Mouse (Mus musculus) left cerebral cortex, adult 2 months (tissue): Measurements from ENCODE around the gene Spc24. TPM values are rescaled to one million over a fixed set of nuclear protein-coding genes. Genes with fewer than 3 reads are reported as not detected.

Source experiments
- DNase-seq, 2 experiments: peaks; one replicate each; pipeline ENCODE4 v3.0.0; 2021 to 2022; ENCODE audit warnings: low spot score in 2 of 2, mixed read lengths in 1 of 2; ENCODE audit errors: extremely low spot score in 1 of 2
- H3K27ac ChIP-seq: fragments of 200-600 bp; 2 replicates; pipeline ENCODE4 v1.8.1; 2022
- H3K4me3 ChIP-seq: fragments of 200-600 bp; 2 replicates; pipeline ENCODE4 v1.8.1; 2022
- CTCF ChIP-seq: fragments of 200-600 bp; IDR thresholded peaks from 2 replicates; pipeline ENCODE4 v1.8.1; 2022; ENCODE audit warnings: antibody characterized with exemption, mild to moderate bottlenecking, moderate library complexity
- intact Hi-C: fragments of 180-260 bp; cut with DNase I; formaldehyde crosslinking; loops from one replicate; pipeline ENCODE4 v1.15.1; 2025
- total RNA-seq, 2 experiments: library from RNA; stranded (reverse); gene quantifications; 2 replicates each; pipeline ENCODE4 v1.2.3; 2021

Gene Spc24
- total RNA-seq, 2 experiments from 2014 or later: 1.7 to 2.4 TPM

- H3K27ac ChIP-seq: no peak overlapping the region
- TF ChIP-seq CTCF: no peak
- no peak for DNase-seq
- intact Hi-C loops: no loop called here
- no peak overlapping the region for H3K4me3 ChIP-seq
Observed at GRCm38 (mm10) chr9:21740427-21740826, 19.7 kb downstream of the Spc24 start.

DNA sequence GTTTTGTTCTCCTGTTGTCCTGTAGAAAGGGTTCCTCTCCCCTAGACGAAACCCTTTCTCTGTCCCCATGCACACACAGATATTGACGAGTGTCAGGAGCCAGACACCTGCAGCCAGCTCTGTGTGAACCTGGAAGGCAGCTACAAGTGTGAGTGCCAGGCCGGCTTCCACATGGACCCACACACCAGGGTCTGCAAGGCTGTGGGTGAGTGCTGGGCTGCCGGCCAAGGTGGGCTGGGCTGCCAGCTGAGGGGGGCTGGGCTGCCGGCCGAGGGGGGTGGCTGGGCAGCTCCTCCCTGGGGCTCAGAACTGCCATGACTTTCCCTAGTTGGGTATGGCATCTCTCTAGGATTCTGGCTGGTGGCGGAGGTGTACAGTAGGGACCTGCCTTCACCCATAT, 21.3 kb downstream of the Spc24 start:
- DNase-seq: no peak
- TF ChIP-seq CTCF: no peak
- intact Hi-C loops: no loop called here
- Histone ChIP-seq H3K27ac (no peak overlapping the region), H3K4me3 (no peak overlapping the region)

DNA sequence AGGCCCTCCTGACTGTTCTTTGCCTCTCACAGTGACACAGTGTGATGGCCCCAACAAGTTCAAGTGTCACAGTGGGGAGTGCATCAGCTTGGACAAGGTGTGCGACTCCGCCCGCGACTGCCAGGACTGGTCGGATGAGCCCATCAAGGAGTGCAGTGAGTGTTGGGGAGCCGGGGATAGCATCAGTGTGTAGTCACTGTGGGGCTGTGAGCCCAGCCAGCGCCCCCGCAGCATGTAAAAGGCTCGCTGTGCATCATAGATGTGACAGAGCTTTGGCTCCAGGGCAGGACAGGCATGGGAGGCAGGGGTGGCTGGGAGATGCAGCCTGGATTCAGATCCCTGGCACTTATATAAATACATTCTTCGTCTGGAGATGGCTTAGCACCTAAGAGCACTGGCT, 22.9 kb downstream of the Spc24 start:
- no peak overlapping the region for H3K4me3 ChIP-seq
- peak overlapping the region; percentile 7 for H3K27ac ChIP-seq
- intact Hi-C loops: no loop called here
- DNase-seq: no peak
- TF ChIP-seq CTCF: no peak

DNA sequence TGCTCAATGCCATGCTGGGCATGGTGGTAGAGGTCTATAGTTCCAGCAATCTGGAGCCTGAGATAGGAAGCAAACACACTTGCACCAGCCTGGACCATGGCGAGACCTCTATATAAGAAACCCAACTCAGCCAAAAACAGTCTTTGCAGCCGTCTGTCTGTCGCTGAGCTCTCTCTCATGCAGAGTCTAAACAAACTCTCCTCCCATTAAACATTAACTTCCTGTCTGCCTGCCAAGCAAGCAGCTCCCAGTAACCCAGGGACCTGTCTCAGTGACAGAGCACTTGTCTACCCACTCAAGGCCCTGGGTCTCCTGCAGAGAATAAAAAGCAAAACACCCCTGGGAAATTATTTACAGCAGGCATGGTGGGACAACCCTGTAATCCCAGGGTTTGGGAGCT, 23.5 kb downstream of the Spc24 start:
- no peak overlapping the region for H3K4me3 ChIP-seq
- intact Hi-C loops: no loop called here
- peak overlapping the region; percentile 7; the same call in 1 of the 2 replicates for H3K27ac ChIP-seq
- DNase-seq: no peak
- TF ChIP-seq CTCF: no peak

- intact Hi-C loops: no loop called here
- TF ChIP-seq CTCF: no peak
- no peak for DNase-seq
- no peak overlapping the region for H3K27ac ChIP-seq
- no peak overlapping the region for H3K4me3 ChIP-seq
Observed at GRCm38 (mm10) chr9:21735126-21735525, 25.0 kb downstream of the Spc24 start.

DNA sequence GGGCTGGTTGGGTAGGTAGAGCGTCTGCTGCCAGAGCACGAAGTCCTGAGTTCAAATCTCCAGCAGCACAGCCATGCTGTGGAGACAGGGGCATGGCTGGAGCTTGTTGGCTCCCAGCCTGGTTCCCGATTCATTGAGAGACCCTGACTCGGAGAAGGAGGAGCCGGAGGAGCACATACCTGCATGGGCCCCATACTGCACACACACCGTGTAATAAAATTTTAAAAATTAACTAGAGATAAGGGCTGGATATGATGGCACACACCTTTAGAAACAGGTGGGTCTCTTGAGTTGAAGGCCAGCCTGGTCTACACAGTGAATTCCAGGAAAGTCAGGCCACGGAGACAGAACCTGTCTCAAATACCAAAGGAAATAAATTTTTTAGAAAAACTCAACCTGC, 26.1 kb downstream of the Spc24 start:
- Histone ChIP-seq H3K27ac (no peak overlapping the region), H3K4me3 (no peak overlapping the region)
- TF ChIP-seq CTCF: no peak
- DNase-seq: no peak
- intact Hi-C loops: no loop called here

DNA sequence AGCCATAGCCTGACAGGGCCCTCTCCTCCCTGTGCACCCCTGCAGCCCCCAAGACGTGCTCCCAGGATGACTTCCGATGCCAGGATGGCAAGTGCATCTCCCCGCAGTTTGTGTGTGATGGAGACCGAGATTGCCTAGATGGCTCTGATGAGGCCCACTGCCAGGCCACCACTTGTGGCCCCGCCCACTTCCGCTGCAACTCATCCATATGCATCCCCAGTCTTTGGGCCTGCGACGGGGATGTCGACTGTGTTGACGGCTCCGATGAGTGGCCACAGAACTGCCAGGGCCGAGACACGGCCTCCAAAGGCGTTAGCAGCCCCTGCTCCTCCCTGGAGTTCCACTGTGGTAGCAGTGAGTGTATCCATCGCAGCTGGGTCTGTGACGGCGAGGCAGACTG, 26.7 kb downstream of the Spc24 start:
- Histone ChIP-seq H3K27ac (no peak overlapping the region), H3K4me3 (no peak overlapping the region)
- DNase-seq: no peak
- intact Hi-C loops: no loop called here
- no peak for TF ChIP-seq CTCF

DNA sequence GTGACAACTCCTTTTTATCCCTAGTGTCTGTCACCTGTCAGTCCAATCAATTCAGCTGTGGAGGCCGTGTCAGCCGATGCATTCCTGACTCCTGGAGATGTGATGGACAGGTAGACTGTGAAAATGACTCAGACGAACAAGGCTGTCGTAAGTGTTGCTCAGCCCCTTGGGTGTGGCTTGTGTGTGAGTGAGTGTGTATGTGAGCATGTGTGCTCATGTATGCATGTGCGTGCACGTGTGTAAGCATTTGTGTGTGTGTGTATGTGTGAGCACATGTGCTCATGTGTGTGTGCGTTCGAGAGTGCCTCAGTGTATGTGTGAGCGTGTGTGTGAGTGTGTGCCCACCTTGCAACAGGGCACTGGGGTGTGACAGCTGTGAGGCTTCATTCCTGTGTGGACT, 27.8 kb downstream of the Spc24 start:
- intact Hi-C loops: no loop called here
- H3K4me3 ChIP-seq: no peak overlapping the region

GRCm38 (mm10) chr9:21729264-21729663, 30.8 kb downstream of the Spc24 start:
- no peak for DNase-seq
- intact Hi-C loops: no loop called here
- TF ChIP-seq CTCF: no peak
- no peak overlapping the region for H3K4me3 ChIP-seq
- H3K27ac ChIP-seq: no peak overlapping the region

More for the DNA sequence above, 27.8 kb downstream of the Spc24 start:
- no peak for DNase-seq
- no peak overlapping the region for H3K27ac ChIP-seq
- no peak for TF ChIP-seq CTCF

GRCm38 (mm10) chr9:21728261-21728832, 31.8 kb downstream of the Spc24 start:
- no peak overlapping the region for H3K4me3 ChIP-seq
- intact Hi-C loops: no loop called here
- TF ChIP-seq CTCF: no peak
- no peak overlapping the region for H3K27ac ChIP-seq
- no peak for DNase-seq

- intact Hi-C loops: no loop called here
- DNase-seq: no peak
- Histone ChIP-seq H3K4me3 (no peak overlapping the region), H3K27ac (no peak overlapping the region)
- TF ChIP-seq CTCF: no peak
Observed at GRCm38 (mm10) chr9:21726218-21726975, 33.7 kb downstream of the Spc24 start.

DNA sequence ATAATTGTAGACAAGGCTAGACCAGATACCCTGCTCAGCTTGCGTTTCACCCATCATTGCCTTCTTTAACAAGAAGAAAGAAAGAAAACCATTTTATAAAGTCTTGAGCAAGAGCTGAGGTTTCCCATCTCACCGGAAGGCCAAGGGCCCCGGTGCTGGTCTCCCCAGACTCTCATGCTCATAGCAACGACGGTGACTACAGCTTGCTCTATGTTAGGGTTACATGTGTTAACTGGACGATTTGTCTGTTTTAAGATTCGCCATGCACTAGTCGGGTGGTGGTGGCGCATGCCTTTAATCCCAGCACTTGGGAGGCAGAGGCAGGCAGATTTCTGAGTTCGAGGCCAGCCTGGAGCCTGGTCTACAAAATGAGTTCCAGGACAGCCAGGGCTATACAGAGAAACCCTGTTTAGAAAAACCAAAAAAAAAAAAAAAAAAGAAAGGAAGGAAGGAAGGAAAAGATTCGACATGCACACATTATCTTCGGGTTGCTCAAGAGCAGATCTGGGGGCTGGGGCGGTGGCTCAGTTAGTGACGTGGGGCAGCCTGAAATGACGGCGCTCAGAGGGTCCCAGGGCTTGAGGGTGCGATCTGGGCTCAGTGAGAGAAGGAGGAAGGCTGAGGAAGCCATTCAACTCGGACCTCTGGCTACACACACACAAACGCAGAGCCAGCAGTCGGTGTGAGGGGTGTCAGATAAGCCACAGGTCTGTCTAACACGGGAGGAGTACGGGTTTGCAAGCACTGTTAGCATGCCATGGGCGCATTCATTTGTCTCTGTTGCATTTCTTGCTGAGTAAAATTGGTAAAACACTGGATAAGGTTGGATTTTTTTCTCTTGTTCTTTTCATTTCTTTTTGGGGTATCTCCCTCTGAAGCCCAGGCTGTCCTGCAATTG, 34.6 kb downstream of the Spc24 start:
- Histone ChIP-seq H3K27ac (no peak overlapping the region), H3K4me3 (no peak overlapping the region)
- no peak for DNase-seq
- TF ChIP-seq CTCF: no peak
- intact Hi-C loops: no loop called here
